Mouse (Mus musculus) yolk sac, embryonic 10.5 days (tissue): ENCODE results near the gene Xk.
"Not testable (repeated sequence)": the region's sequence is repeated elsewhere in the genome, so short reads cannot be mapped to it uniquely, and the experiment has no call there.

Experiments used
- DNase-seq: peaks from one replicate; pipeline ENCODE4 v3.0.0-alpha.2; 2017; ENCODE audit warnings: low spot score

Xk gene

DNA sequence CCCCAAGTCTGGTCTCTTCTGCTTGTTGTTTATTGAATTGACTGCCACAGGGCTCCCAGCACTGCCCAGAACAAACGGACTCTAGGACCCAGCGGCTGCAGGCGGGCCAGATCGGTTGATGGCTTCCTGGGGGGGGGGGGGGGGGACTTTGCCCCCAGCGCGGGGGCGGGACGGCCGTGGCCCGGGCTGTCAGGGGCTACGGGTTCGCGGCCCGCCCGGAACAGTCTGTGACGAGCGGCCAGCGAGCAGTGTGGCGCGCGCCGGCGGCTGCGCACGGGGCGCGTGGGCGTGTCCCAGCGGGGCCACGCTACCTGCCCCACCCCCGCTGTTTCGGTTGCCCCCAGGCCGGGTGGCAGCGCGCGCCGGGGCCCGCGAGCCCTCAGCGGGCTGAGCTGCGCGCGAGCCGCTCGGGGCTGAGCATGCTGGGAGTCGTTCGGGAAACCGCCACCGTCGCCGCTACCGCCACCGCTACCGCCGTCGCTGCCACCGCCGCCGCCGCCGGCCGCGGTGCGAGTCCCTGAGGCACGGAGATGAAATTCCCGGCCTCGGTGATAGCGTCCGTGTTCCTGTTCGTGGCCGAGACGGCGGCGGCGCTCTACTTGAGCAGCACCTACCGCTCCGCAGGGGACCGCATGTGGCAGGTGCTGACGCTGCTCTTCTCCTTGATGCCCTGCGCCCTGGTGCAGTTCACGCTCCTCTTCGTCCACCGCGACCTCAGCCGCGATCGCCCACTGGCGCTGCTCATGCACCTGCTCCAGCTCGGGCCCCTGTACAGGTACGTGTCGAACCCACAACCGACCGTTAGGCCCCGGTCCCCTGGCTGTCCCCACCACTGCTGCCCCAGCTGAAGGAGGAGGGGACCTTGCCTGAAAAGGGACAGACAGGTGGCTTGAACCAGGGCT is at the start of gene Xk:
TSS of gene Xk (plus strand) at position 297 of the 902 bp plus-strand sequence.
- DNase-seq: peak; percentile 61

DNA sequence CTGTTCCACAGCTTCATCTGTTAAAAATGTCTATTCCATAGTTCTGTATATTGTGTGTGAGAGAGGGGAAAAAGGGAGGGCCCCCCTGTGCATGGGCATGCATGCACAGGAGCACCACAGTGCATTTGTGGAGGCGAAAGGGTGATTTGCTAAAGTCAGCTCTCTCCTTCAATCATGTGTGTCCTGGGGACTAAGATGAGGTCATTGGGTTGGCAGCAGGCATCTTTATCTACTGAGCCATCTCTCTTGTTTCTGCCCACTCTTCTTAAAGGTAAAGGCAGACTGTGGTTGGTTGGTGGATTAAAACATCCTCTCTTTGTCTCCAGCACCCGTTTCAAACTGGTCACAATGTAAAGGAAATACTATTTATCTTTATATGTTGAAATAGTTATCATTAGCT is 45.5 kb upstream of the Xk start:
- DNase-seq: no peak

DNA sequence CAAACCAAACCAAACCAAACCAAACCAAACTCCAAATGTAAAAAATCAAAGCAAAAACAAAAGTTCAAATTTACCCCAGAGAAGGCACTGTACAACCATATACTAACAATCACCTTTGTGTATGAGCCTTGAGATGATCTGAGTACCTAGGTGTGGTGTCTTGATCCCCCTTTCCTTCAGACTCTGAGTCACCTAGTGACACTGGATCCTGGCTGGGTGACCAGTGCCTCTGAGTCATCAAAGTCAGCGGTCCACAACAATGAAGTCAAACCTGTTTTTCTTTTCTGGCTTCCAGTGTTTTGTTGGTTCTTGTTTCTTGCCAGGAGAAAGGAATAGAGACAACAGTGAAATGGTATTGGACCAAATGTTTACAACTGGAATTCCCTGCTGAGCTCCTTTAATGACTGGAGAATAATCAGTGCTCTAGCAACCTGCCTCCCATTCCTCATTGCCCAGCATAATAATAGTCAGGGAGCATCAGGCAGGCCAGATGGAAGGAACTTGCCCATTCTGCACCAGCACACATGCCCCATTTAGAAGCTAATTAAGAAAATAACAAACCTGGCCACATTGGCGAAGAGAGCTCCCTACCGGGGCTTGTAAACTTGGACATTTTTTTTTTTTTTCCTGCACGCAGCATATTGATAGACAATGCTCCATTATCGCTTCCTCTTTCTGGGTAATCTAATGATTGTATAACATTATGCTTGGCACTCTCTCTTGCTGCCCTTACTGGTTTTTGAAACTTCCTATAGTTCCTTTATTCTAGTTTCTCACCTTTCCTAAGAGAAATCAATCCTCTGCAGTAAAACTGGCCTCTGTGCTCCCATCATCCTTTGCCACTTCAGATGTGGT is 31.6 kb upstream of the Xk start:
- DNase-seq: no peak

DNA sequence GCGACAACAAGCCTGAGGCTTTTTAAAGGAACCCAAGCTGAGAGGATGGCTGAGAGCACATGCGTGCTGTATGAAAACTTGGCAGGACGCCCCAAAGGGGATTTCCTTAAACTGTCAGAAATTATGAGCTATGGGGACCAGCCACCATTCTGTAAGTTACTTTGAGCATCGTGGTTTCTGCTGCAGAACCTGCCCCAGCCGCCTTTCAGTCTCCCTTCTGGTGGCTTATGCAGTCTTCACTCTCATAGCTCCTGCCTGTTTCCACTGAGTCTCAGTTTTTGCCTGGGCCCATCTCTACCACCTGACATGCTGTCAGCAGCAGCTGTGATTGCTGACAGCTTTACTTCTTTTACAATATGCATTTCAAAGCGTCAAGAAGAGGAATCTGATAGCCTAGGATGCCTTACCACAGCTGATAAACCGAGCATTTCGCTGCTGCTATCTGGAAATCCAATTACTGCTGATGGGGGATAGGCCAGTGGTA is 29.1 kb upstream of the Xk start:
- no peak for DNase-seq

DNA sequence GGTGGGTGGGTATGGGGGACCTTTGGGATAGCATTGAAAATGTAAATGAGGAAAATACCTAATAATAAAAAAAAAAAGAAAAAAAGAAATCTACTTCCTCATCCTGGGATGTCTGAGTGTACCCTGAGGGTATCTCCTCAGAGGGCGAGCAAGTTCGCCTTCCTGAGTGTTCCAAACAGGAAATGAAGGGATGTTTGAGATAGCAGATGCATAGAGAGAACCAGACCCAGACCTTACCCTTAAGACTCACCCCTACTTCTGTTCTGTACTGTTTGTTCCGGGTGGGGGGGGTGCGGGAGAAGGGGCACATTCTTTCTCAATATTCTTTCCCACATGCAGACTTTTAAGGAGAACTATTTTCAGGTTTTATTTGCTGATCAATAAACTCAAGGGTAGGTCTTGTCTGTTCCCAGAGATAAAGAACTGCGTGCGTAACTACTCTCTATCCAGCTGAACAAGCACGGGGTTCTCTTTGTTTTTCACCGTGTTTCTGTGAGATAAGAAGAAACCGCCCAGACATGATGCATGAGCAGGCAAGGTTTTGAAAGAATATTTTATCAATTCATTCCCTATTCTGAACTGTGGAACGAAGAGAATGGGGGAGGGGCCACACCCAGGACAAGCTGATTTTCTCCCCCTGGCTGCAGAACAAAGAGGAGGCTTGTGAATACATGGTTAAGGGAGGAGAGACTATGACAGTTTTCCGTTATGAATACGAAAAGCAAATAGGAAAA is 27.8 kb upstream of the Xk start:
- DNase-seq: peak; percentile 1

DNA sequence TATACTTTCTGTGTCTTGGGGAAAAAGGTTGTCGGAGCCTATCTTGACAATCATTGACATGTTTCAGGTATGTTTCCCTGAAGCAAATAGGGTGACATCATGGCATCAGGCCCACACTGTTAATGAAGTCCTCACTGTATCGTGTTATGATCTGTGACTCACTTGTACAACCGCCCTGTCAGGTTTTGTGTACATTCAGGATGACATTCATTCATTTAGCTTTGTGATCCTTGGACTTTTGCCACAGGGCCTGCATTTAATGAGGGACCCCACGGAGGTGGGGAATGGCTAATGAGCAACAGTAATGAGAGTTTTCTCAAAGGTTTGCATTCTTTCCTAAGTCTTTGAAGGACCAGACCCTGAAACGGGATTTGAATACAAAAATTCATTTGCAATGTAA is 23.6 kb upstream of the Xk start:
- no peak for DNase-seq

DNA sequence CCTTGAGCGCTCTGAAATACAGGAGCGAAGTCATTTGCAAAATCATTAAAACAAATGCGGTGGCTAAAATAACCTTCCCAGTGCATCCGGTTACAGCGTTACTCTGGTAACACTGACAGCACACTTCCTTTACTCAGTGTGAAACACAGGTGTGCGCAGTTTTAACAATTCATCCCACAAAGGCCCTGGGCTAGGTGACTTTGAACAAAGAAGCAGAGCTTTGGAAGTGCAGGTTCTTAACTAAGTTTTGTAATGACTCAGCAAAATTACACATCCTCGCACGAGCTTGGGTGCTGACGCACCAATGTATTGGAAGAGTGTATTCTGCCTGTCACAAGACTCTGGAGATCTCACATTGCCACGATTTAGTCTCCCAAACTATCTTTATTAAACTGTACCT is 18.6 kb upstream of the Xk start:
- DNase-seq: no peak

DNA sequence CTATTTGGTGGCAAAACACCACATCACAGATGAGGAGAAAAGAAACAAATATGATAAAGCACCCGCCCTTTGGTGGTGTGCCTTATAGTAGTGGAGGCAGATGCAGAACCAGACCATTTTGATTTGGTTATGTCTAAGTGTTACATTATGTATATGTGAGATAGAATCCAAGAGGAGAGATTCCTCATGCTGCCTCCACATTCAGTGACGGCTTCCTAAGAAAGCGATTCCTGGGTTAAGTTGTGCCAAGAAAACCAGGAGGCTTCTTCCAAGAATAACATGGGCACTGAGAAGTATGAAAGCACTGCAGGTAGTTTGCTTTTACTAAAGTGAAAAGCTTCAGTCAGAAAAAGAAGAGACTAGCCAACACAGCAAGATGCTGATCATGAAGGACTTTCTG is 17.7 kb upstream of the Xk start:
- DNase-seq: no peak

DNA sequence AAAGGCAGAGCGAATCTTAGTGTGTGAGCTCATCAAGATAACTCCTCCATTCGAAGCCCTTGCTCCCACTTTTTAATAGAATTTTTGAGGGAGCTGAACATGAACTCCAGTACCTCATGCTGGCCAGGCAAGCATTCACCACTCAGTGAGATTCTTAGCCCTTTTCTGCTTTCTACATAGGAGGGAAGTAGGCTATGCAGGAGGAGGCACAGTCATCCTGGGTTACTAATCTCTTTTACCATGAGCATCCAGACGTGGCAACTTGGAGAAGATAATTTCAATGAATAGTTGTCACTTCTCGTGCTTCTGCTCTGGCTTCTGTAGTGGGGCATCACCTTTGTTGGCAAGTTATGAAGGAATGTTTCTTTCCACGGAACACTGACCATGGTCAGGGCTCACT is 15.8 kb upstream of the Xk start, which contains the start of gene Gm14862:
TSS of gene Gm14862 (minus strand) at position 134 of the 400 bp plus-strand sequence.
- DNase-seq: no peak

DNA sequence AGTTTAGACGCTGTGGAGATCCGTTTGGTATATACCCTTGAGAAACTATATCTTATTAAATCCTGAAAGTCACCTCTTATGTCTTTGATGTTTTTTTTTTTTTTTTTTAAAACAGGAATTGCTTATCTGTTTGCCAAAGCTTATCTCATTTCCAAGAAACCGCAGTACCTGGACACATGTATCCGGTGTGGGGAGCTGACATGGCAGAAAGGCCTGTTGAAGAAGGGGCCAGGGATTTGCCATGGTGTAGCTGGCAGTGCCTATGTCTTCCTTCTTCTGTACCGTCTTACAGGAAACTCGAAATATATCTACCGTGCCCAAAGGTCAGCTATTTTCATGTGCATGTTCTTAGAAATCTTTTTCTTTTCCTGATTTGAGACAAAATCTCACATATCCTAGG is 14.7 kb upstream of the Xk start:
- no peak for DNase-seq

DNA sequence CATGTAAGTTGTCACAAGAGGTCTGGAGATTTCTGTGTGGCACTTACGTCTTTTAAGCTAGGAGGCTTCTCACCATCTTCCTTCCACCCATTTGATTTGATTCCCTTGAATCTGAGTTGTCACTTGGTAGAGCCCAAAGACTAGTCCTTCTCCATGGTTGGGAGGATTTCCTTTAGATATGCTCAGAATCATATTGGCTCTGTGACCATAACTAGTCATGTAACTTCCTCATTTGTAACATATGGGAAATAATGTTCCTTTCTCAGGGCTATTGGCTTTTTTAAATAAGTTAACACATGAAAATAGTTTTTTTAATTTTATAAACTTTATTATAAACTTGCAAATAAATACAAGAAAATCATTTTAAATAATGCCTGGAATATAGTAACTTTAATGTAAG is 13.3 kb upstream of the Xk start:
- no peak for DNase-seq

DNA sequence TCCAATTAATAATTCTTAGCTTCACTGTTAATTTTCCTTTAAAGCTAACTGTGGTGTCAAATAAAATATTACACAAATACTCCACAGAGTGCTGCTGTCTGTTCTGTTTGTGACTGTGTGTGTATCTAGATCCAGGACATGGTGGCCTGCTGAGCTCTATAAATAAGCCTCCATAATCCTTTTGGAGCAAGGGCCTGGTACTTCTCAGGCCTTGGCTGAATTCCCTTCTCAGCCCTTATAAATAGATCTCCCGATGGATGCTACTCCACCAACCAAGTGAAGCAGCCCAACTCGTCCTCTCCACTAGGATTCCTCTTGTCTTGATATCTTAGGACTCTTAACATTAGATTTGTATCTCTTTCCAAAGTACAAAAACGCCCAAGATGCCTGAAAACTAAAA is 1.4 kb upstream of the Xk start:
- DNase-seq: no peak

DNA sequence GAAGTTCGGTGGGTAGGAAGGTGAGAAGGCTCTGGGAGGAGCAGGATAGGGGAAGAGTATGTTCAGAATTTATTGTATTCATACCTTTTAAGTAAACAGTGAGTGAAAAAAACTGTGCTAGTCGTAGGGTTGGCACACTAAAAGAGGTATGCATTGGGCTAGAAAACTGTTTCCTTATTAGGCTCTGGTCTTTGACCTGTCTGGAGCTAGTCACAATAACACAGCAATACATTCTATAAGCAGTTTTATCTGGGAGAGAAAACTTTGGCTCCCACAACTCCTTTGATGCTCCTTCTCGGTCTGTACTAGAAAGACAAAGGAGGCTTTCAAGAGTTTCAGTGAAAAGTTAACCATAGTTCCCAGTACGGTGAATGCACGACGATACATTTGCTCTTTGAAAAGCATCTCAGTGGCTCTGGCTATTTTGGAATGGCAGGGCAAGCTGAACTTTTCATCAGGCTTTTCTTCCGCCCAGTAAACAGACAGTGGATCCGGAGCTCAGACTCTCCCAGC is 553 bp upstream of the Xk start:
- no peak for DNase-seq

DNA sequence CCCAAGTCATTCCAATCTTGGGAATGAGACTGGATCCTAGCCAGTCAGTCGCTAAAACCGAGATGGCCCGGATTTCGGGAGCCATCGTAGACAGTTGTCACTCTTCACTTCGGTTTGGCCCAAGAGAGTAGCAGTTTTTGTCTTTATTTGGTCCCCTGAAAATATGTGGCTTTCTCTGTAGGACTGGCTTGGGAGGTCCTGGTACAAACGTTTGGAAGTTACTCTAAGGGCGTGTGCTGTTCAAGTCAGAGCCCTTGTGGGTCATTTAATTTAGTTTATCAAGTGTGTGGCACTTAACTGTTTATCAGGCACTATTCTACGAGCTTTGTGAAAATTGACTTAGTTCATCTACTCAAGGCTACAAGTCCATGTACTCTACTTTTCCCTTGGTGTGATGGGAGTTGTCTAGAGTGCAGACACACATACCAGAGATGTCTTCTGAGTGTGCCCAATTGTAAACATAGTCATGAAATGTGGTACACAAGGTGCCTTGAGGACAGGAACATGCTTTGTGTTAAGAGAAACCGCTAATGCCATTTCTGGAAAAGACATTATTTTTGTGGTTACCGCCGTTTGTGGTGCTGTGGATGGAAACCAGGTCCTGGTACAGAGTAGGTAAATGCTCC is 934 bp downstream of the Xk start:
- no peak for DNase-seq

DNA sequence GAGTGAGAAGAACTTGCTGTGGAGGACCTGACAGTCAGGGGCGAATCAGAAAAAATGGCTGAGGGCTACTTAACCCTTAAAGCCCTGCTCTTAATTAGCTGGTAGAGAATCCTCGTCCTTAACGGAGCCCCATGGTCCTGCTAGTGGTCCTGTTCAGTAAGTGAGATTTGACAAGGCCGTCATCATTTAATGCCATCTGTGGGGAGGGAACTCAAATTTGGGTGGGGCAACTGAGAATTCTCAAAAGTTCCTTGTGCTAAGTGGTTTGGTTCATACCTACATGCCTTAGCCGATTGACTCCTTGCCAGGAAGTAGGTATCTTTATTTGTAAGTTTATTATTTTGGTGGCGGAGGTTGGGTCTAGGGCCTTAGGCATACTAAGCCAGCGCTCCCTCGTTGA is 1.8 kb downstream of the Xk start:
- no peak for DNase-seq

DNA sequence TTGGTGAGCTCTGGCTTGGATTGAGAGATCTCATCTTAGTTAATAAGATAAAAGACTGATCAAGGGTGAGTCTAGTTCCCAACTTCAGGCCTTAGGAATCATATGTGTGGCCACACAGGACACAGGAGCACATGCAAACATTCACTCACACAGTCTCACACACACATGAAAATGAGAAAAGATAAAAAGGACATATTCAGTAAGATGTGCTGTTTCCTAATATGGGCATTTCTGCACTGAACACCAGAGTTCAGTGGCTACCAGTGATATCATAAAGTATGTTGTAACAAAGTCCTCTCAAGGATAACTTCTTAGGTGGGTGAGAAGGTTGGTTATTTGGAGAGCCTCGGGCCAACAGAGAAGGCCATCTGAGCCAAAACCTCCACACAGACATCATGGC is 10.9 kb downstream of the Xk start, which contains the start of gene H2al1m:
TSS of gene H2al1m (plus strand) at position 301 of the 400 bp plus-strand sequence.
- not testable (repeated sequence) for DNase-seq

DNA sequence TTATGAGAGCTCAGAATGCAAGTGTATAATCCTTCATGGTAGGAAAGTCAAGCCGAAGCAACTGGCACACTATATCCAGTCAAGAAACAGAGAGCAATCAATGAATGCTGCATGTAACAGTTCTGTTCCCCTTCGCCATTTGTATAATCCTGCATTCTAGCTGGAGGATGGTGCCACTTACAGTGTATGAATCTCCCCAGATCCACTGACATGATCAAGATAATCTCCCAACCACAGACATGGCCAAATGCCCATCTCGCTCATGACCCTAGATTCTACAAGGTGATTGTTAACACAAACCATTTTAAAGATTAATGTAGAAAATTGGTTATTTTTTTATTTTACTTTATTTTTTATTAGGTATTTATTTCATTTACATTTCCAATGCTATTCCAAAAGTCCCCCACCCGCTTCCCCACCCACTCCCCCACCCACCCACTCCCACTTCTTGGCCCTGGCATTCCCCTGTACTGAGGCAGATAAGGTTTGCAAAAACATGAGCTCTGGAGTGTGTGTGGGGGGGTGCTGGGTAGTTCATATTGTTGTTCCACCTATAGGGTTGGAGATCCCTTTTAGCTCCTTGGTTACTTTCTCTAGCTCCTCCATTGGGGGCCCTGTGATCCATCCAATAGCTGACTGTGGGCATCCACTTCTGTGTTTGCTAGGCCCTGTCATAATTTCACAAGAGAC is 20.7 kb downstream of the Xk start:
- DNase-seq: not testable (repeated sequence)

DNA sequence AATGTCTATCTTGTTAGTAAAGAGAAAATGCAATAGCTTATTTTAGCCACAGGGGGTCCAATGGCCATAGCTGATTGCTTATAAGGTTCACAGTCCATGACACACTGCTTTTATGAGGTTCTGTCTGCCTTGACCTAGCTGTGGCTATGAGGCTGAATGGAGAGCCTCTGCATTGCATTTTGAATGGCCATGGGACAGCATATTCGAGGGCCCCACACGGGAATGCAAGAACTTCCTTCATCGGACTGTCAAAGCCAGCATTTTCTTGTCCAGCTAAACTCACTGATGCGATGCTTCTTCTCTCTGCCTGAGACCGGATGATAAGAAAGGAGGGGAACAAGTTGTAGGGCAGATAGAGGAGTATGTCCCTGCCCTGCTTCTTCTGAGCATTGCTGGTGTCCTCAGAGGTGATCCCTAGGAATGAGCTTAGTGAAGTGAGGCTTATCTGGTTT is 25.9 kb downstream of the Xk start:
- DNase-seq: no peak

DNA sequence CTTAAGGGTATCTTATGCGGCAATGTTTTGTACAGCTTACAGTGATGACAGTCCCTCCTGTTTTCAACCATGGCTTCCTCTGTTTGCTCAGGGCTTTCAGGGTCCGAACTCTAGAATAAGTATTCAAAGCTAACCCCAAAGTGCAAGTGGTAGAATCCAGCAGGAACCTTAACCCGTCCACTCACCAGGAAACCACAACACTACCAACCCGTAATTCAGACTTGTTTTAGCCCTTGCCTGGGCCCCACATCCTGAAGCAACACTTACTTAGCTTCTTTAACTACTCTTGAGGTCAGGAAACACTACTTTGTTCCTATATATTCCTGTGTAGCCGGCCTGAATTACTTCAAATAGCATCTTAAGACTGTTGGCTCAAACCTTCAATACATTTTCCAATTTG is 30.2 kb downstream of the Xk start:
- DNase-seq: no peak

DNA sequence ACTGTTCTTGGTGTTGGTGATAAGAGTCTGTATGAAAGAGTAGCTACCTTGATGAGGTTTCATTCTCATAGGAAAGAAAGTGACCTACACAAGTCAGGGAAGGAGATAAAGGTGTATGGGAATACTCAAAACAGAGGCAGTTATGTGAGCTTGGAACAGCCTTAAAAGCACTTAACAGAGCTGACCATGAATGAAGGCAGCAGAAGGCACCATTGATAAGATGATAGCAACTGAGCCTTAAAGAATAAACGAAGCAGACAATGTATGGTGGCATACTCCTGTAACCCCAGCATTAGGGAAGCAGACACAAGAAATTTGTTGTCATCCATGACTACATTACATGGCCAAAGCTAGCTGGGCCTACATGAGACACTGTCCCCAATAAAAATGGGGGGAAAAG is 30.9 kb downstream of the Xk start:
- no peak for DNase-seq

DNA sequence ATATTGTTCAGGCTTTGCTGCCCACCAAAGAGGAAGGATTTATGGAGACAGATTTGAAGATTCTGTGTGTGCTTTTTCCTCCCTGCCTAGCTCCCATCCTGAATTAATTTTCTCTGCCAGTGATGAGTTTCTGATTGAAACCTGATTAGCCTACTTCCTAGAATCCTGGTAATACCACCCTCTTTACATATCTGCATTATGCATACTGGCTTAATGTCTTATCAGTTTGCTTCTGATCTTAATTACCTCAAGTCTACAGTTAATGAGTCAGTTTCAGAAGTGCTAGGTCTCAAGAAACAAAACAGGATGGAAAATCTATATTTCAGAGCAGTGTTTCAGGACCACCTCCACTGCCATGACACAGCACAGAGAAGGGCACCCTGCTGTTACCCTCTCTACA is 43.9 kb downstream of the Xk start:
- DNase-seq: not testable (repeated sequence)
